Mouse (Mus musculus) gastrocnemius, postnatal 25 days (tissue): ENCODE data around the gene Mak. TPM values are rescaled to one million over a fixed set of nuclear protein-coding genes. Genes with fewer than 3 reads are reported as not detected.
A peak's percentile ranks its signal among the peaks of the same experiment; 100 is the strongest.

Experiments
- DNase-seq: peaks from one replicate; pipeline ENCODE4 v3.0.0; 2022
- total RNA-seq, 2 experiments: library from RNA; stranded (reverse); gene quantifications; 1 replicate in 1 of 2; 2 replicates in 1 of 2; pipeline ENCODE4 v1.2.3; 2021

Gene Mak
- total RNA-seq, 2 experiments from 2014 or later, result not detected

- no peak for DNase-seq
These were observed 7.9 kb downstream of the Mak start for GRCm38 (mm10) chr13:41071617-41072016.

DNA sequence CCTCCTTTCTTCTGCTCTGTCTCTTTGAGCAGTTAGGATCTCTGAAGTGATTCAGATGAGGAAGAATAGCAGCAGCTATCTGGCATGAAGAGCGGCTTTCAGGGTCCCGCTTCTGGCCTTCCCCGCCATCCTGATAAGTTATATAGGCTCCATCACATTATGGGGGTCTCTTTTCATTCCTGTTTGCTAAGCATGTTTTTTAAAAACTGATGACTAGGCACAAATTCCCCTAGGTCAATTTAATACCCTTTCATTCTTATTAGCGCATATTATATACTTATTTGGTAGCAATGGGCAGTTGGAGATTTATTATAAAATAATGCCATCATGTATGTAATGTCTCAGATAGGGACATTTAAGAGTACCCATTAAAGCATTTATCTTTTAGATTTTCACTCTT lies 11.9 kb downstream of the Mak start:
- no peak for DNase-seq

DNA sequence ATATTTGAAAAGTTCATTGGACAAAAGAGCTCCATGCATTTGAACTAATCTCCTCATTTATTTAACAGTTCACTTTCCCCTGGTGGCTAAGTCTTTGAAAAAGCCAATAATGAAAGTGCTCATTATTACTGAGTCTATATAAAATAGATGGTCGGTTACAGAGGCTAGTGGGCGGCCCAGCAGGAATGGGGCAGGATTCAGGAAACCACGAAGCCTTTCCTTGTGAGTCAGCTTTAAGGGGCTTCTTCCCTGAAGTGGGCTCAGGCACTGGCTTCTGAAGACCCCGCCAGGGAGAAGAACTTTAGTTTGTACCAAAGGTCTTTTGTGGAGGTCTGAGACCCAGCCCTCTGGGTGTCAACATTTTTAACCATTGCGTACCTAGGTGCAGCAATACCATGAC lies 27.5 kb downstream of the Mak start:
- DNase-seq, result no peak

GRCm38 (mm10) chr13:41047280-41047679 lies 32.2 kb downstream of the Mak start:
- DNase-seq, result no peak

DNA sequence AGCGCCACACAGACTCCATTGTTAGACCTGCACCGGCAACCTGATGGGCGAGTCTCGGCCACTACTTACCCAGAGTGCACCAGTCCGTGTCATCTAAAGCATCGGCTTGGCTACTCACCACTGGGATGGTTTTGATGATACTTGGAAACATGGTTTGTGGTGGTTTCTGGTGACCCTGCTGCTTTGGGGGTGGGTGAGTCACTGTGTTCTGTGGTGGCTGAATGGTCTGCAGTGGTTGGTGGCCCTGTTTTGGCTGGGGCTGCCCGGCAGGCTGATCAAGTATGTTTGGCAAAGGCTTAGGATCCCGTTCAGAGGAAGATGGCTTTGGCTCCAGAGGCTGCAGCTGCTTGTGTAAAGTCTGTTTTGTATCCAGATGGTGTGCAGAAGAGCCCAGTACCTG lies 33.6 kb downstream of the Mak start:
- no peak for DNase-seq

DNA sequence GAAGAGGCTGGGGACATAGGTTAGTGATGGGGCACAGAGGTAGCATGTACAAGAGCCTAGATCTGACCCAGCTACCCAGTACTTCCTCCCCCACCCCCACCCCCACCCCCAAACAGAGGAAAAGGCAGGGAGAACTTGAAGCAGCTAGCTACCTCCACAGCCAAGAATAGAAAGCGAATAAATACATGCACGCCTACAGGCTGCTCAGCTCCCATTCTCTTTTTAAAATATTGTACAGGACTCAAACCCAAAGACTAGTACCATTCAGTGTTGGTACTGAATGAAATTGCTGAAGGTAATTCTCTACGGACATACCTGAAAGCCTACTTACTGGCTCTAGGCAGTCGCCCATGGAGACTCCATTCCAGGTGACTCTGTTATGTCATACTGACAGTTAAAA lies 37.0 kb downstream of the Mak start:
- no peak for DNase-seq

GRCm38 (mm10) chr13:41030098-41030497 lies 49.4 kb downstream of the Mak start:
- no peak for DNase-seq

DNA sequence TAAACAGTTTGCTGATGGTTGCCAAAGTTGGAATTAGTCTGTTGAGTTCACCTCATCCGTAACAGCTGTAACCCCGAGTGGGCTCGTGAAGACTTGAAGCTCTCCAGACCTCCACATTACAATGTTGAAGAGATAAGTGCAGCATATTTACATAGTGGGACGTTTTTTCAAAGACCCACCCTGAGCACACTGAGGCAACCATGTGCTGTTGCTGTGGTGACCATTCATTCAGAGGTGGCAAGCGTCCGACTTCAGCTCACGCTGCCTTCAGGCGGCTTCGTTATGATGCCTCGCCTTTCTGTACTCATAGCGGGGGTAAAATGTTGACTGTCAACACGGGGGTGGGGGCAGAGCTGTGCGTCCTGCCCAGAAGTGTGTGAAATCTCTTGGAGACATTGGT lies 57.4 kb downstream of the Mak start:
- DNase-seq, result no peak

- no peak for DNase-seq
These were observed 57.9 kb downstream of the Mak start for GRCm38 (mm10) chr13:41021607-41022006.

DNA sequence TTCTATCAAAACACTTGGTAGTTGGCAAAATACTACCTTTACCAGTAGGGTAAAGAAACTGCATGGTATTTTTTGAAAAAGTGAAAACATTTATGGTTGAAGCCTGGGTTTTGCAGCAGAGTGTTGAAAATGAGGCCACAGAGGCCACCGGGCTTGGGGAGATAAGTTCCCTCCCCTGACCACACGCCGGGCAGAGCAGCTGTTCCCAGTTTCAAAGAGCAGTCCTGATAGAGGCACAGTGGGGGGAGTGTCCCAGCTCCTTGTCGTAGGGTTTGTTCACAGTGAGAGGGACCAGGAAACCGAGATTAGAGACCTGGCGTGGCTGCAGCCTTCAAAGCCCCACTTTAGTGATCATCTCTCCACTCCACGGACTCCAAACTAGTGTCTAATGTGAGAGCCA lies 59.0 kb downstream of the Mak start:
- DNase-seq, result no peak

DNA sequence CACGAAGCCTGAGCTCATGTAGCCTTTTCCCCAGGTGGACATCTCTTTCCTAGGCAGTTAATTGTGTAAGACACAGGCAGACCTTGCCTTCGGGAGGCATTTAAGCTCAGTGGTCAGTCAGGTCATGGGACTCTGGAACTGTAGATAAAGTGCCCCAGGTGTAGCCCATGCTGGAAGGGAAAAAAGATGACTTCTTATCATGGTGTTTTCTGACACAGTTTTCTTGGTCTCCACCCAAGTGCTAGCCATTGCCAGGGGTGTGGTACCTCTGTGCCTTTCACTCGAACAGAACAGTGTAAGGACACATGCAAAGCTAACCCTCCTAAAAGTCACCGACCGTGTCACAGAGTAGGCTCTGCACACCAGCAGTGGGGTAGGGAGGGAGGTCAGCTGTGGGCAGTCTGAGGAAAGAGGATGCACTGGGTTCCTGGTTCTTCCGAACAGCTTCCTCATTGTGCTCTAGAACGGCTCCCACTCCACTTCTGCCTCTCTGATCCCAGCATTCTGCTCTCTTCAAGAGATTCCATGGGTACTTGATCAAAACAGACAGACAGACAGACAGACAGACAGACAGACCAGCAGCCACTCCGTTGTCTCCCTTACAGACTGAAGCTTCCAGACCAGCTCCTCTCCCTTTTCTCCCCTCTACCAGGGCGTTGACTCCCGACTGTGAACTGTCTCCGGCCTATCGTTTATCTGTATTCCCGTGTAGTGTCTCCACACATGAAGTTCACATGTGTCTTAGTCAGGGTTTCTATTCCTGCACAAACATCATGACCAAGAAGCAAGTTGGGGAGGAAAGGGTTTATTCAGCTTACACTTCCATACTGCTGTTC lies 60.5 kb downstream of the Mak start:
- DNase-seq, result no peak

DNA sequence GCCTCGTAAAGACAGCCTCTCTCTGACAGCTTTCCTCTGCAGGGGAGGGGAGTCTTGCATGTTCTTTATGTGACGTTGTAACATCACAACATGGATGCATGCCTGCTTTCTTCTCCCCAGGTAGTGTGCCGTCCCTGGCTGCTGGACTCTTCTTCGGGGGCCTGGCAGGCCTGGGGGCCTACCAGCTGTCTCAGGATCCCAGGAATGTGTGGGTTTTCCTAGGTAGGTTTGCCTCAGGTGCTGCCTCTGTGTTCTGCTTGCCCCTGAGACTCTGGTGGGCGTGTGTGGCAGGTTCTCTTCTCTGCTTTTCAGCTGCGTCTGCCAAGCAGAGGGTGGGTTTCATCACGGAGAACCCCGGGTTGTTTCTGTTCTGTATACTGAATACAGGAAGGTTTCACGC lies 61.3 kb downstream of the Mak start:
- DNase-seq, result no peak

DNA sequence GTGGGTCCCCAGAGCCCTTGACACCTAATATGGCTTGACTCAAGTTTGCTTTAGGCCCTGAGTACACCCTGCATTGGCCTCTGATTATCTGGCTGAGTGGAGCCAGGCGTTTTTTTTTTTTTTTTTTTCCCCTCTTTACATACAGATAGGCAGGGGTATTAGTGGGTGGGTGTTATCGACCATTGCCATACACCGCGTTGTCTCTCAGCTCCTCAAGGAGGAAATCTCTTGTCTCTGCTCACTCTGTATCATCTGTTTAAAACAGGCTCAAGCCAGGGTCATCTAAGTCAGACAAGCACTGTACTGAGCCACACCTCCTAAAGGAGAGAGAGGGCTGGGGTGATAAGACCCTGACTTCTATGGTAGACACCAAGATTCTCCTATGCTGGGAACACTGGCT lies 61.7 kb downstream of the Mak start:
- DNase-seq, result no peak

DNA sequence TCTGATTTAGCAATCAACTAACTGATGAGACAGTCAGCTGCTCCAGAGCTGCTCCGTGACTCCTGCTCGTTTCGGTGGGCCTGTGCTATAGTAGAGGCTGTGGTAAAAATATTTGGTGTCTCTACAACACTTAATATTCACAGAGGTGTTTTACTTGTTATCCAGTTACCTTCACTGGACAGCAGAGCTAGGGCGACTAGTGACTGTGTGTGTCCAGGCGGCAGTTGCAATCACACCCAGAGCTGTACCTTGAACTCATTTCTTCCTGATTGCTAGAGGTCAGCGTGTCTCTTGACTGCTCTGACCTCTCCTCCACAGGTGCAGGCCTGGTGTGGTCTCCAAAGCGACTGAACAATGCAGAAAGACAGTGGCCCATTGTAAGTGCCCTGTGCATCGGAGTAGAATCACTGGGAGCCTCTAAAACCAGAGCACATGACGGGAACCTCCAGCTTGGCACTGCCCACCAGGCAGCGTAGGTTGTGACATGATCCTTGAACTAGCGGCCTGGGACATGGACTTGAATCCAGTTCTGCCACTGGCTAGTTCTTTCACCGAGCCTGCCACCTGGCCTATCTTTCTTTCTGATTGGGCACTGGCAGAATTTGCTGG lies 62.6 kb downstream of the Mak start:
- DNase-seq, result no peak

GRCm38 (mm10) chr13:41015829-41016634 lies 63.5 kb downstream of the Mak start, which contains the start of gene Tmem14c:
Tmem14c (plus strand) TSS chr13:41016292.
- peak; percentile 93 for DNase-seq

GRCm38 (mm10) chr13:41008946-41009345 lies 70.6 kb downstream of the Mak start:
- DNase-seq, result no peak

- no peak for DNase-seq
These were observed 71.2 kb downstream of the Mak start for GRCm38 (mm10) chr13:41008271-41008670.

DNA sequence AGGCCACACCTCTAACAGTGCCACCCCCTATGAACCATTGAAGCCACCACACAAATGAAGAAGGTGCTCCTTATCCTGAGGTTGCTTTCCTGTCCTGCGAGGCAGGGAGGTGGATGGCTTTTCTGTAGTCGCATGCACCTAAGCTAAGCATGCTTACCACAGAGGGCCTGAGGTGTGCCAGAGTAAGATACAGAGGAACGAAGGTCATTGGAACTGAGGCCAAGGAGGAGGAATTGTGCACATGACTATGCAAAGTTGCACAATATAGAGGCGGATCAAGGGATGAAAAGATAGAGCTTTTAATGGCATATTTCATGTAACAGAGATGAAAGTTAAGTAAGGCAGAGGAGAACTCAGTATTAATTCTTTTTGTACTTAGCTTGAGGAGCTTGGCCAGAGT lies 73.3 kb downstream of the Mak start:
- no peak for DNase-seq

- no peak for DNase-seq
These were observed 77.5 kb downstream of the Mak start for GRCm38 (mm10) chr13:41002001-41002400.

GRCm38 (mm10) chr13:41000926-41001639 lies 78.4 kb downstream of the Mak start, which contains the start of gene Pak1ip1:
Pak1ip1 (plus strand) TSS chr13:41001023.
- DNase-seq, result peak; percentile 90

- peak; percentile 32 for DNase-seq
These were observed 79.2 kb downstream of the Mak start for GRCm38 (mm10) chr13:41000140-41000925.
